Mouse (Mus musculus) forebrain, postnatal 0 days (tissue): ENCODE results near the gene Map2k2. TPM values are rescaled to one million over a fixed set of nuclear protein-coding genes. Genes with fewer than 3 reads are reported as not detected.
A peak's percentile ranks its signal among the peaks of the same experiment; 100 is the strongest.

Source experiments
- ATAC-seq: fragments of 200-750 bp; cut with Nextera tagmentation; 2 replicates; pipeline ENCODE4 v1.8.0; 2017; ENCODE audit warnings: mild to moderate bottlenecking, moderate library complexity
- DNase-seq: peaks from one replicate; pipeline ENCODE4 v3.0.0-alpha.2; 2015
- H3K27ac ChIP-seq: fragments of 300-500 bp; sonication (generic); 2 replicates; pipeline ENCODE4 v1.5.1; 2014; ENCODE audit warnings: low read depth, mild to moderate bottlenecking, antibody characterized with exemption, low read length, moderate library complexity, mixed read lengths
- H3K27me3 ChIP-seq: fragments of 300-500 bp; sonication (generic); 2 replicates; pipeline ENCODE4 v1.6.1; 2014; ENCODE audit warnings: mild to moderate bottlenecking, low read length, mixed read lengths; ENCODE audit not compliant: insufficient read depth
- H3K36me3 ChIP-seq: fragments of 300-500 bp; sonication (generic); 2 replicates; pipeline ENCODE4 v1.6.1; 2014; ENCODE audit warnings: mild to moderate bottlenecking, moderate library complexity; ENCODE audit not compliant: insufficient read depth
- H3K4me1 ChIP-seq: fragments of 300-500 bp; sonication (generic); 2 replicates; pipeline ENCODE4 v1.6.1; 2014; ENCODE audit warnings: antibody characterized with exemption; ENCODE audit not compliant: insufficient read depth
- H3K4me2 ChIP-seq: fragments of 300-500 bp; sonication (generic); 2 replicates; pipeline ENCODE4 v1.6.1; 2014; ENCODE audit warnings: low read depth, mild to moderate bottlenecking, moderate library complexity
- H3K4me3 ChIP-seq: fragments of 300-500 bp; sonication (generic); 2 replicates; pipeline ENCODE4 v1.5.1; 2014; ENCODE audit warnings: low read depth, low read length, mixed read lengths
- H3K9ac ChIP-seq: fragments of 300-500 bp; sonication (generic); 2 replicates; pipeline ENCODE4 v1.6.1; 2014; ENCODE audit warnings: mild to moderate bottlenecking
- H3K9me3 ChIP-seq: fragments of 300-500 bp; sonication (generic); 2 replicates; pipeline ENCODE4 v1.6.1; 2016; ENCODE audit warnings: low read length
- CTCF ChIP-seq: sonication (generic); IDR thresholded peaks from 2 replicates; pipeline ENCODE4 v1.5.1; 2016; ENCODE audit warnings: antibody characterized with exemption, control low read depth, low read depth
- WGBS: fragments of 180-500 bp; shearing (Covaris S2); extraction: QIAGEN DNeasy Blood & Tissue Kit; methylation state at CpG from one replicate; pipeline ENCODE4 v1.1.7; 2014; 5-methylcytosine and 5-hydroxymethylcytosine counted together
- polyA plus RNA-seq: library from polyadenylated mRNA; unstranded; fragments of >200 nt; fragmentation: Nextera tagmentation; extraction: Ambion mirVana; gene quantifications from 2 replicates; pipeline ENCODE4 v1.2.1, GENCODE M21; 2015
- total RNA-seq: library from RNA; depleted of rRNA; stranded (reverse); fragments of >200 nt; gene quantifications from 2 replicates; pipeline ENCODE4 v1.2.3, GENCODE M21; 2014

Gene Map2k2
- total and polyA plus RNA-seq, 2 experiments from 2014 or later = 194 to 215 TPM

DNA sequence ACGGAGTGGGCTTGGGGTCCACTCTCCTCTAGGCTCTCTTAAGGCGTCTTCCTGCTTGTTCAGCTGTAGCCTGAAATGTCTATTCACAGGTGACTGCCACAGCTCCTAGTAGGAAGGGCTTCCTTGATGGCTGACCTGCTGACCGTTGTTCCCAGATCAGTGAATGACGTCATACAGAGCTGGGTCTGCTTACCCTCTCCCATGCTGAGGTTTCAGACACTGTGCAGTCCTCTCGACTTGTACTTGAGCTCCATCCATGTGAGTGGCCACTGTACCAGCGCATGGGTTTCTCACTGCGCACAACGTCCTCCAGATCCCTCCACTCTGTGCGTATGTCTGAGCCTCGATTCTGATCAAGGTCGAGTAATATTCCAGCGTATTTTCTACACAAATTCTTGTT lies 46.9 kb downstream of the Map2k2 start:
- Histone ChIP-seq H3K9me3 (no peaks in the 10 kb centered on the region), H3K9ac (no peak overlapping the region), H3K27ac (no peak overlapping the region), H3K4me2 (no peak overlapping the region), H3K36me3 (peaks cover 65% of the 10 kb centered on the region), H3K4me3 (no peak overlapping the region), H3K4me1 (no peaks in the 10 kb centered on the region), H3K27me3 (no peaks in the 10 kb centered on the region)
- ATAC-seq = no peak
- WGBS = 84% methylated on average over 12 of the region's 12 CpGs
- TF ChIP-seq CTCF = no peak
- no peak for DNase-seq

GRCm38 (mm10) chr10:81154313-81154712 lies 48.6 kb downstream of the Map2k2 start:
- H3K9ac ChIP-seq = no peak overlapping the region
- no peak overlapping the region for H3K27ac ChIP-seq
- TF ChIP-seq CTCF = no peak
- peaks cover 59% of the 10 kb centered on the region for H3K36me3 ChIP-seq
- H3K4me1 ChIP-seq = no peaks in the 10 kb centered on the region
- no peak for DNase-seq
- ATAC-seq = no peak
- H3K4me3 ChIP-seq = no peak overlapping the region
- no peaks in the 10 kb centered on the region for H3K27me3 ChIP-seq
- no peak overlapping the region for H3K4me2 ChIP-seq
- H3K9me3 ChIP-seq = no peaks in the 10 kb centered on the region
- WGBS = 89% methylated on average over 12 of the region's 12 CpGs

GRCm38 (mm10) chr10:81154736-81155135 lies 49.0 kb downstream of the Map2k2 start:
- no peak for TF ChIP-seq CTCF
- Histone ChIP-seq H3K4me3 (no peak overlapping the region), H3K27me3 (no peaks in the 10 kb centered on the region), H3K4me2 (no peak overlapping the region), H3K27ac (no peak overlapping the region), H3K9ac (no peak overlapping the region), H3K36me3 (peaks cover 62% of the 10 kb centered on the region), H3K4me1 (no peaks in the 10 kb centered on the region), H3K9me3 (no peaks in the 10 kb centered on the region)
- ATAC-seq = no peak
- WGBS = 89% methylated on average over 6 of the region's 6 CpGs
- no peak for DNase-seq

DNA sequence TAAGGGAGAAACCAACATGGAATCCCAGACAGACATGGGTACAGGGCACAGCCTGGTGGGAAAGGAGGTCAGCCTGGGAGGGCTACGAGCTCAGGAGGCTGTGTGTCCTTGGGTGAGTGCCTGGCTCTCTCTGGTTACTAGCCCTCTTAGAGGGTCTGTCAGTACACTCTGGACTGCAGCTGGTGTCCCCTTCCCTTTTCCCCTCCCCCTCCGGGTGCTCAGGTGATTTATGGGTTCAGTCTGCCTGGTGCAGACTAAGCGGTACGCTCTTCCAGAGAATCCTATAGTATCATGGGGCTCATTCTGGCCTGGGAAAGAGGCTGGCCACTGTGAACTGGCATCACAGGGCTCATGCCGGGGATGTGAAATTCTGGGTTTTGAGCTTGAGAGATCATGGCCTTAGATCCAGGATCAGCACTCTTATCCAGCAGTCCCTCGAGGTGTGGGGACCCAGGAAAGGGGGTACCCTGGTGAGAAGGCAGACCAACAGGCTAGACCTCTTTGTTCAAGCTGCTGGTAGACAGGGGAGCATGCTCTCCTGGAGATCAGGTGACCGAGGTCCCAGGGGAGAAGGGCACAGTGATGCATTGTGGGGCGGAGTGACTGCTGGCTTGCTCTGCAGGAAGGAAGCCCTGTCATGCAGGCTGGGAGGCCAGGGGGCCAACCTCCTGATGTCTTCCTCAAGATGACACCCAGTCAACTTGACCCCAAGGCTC lies 56.0 kb downstream of the Map2k2 start:
- ATAC-seq = no peak
- H3K27ac ChIP-seq = no peak overlapping the region
- peaks cover 48% of the 10 kb centered on the region for H3K36me3 ChIP-seq
- TF ChIP-seq CTCF = no peak
- no peaks in the 10 kb centered on the region for H3K9me3 ChIP-seq
- no peak overlapping the region for H3K4me2 ChIP-seq
- 88% methylated on average over 8 of the region's 8 CpGs for WGBS
- peaks cover 1% of the 10 kb centered on the region for H3K4me1 ChIP-seq
- no peaks in the 10 kb centered on the region for H3K27me3 ChIP-seq
- H3K4me3 ChIP-seq = no peak overlapping the region
- no peak for DNase-seq
- no peak overlapping the region for H3K9ac ChIP-seq

GRCm38 (mm10) chr10:81162318-81162652 lies 56.6 kb downstream of the Map2k2 start:
- WGBS = 69% methylated on average over 2 of the region's 2 CpGs

GRCm38 (mm10) chr10:81165118-81165517 lies 59.4 kb downstream of the Map2k2 start:
- Histone ChIP-seq H3K9me3 (no peaks in the 10 kb centered on the region), H3K9ac (no peak overlapping the region), H3K27ac (no peak overlapping the region), H3K36me3 (peaks cover 24% of the 10 kb centered on the region; the same call in 1 of the 2 replicates), H3K27me3 (no peaks in the 10 kb centered on the region), H3K4me2 (no peak overlapping the region), H3K4me1 (peaks cover 7% of the 10 kb centered on the region), H3K4me3 (no peak overlapping the region)
- no peak for TF ChIP-seq CTCF
- ATAC-seq = no peak
- DNase-seq = no peak
- 89% methylated on average over 8 of the region's 8 CpGs for WGBS

More at GRCm38 (mm10) chr10:81162318-81162652, 56.6 kb downstream of the Map2k2 start:
- no peak for DNase-seq
- Histone ChIP-seq H3K4me1 (peaks cover 4% of the 10 kb centered on the region), H3K9ac (no peak overlapping the region), H3K4me2 (no peak overlapping the region), H3K4me3 (no peak overlapping the region), H3K27me3 (no peaks in the 10 kb centered on the region), H3K9me3 (no peaks in the 10 kb centered on the region), H3K36me3 (peaks cover 43% of the 10 kb centered on the region), H3K27ac (no peak overlapping the region)
- ATAC-seq = no peak
- no peak for TF ChIP-seq CTCF

GRCm38 (mm10) chr10:81167200-81168086 lies 61.7 kb downstream of the Map2k2 start, which contains the start of gene Pias4:
Gene Pias4 (minus strand): TSS chr10:81167923.
- Histone ChIP-seq H3K36me3 (peaks cover 9% of the 10 kb centered on the region; the same call in 1 of the 2 replicates), H3K4me1 (peaks cover 7% of the 10 kb centered on the region), H3K27ac (peak within 1 kb of the TSS; percentile 69), H3K9me3 (no peaks in the 10 kb centered on the region), H3K4me2 (peak within 1 kb of the TSS; percentile 78), H3K9ac (peak within 1 kb of the TSS; percentile 65), H3K27me3 (no peaks in the 10 kb centered on the region), H3K4me3 (peak within 1 kb of the TSS; percentile 68)
- ATAC-seq (peak; percentile 92), DNase-seq (peak; percentile 100)
- WGBS = under 1% methylated on average over 63 of the region's 64 CpGs
- TF ChIP-seq CTCF = no peak
